Mouse (Mus musculus): ENCODE results near the gene Ppp1r1a.

GRCm38 (mm10) chr15:103549475-103549874 is 11.7 kb upstream of the Ppp1r1a start:
- TF ChIP-seq CTCF (IDR thresholded peaks at IDR 0.05; ENCODE audit: control insufficient read depth, insufficient read depth, insufficient replicate concordance, low read depth, low read length) (no peak), POLR2A (IDR thresholded peaks at IDR 0.05; ENCODE audit: control insufficient read depth, low read depth, low read length) (no peak)

Measured in testis, adult 2 months (tissue).